Mouse (Mus musculus): Measurements from ENCODE around the gene Cables2.
A peak's percentile ranks its signal among the peaks of the same experiment; 100 is the strongest.

Gene Cables2

DNA sequence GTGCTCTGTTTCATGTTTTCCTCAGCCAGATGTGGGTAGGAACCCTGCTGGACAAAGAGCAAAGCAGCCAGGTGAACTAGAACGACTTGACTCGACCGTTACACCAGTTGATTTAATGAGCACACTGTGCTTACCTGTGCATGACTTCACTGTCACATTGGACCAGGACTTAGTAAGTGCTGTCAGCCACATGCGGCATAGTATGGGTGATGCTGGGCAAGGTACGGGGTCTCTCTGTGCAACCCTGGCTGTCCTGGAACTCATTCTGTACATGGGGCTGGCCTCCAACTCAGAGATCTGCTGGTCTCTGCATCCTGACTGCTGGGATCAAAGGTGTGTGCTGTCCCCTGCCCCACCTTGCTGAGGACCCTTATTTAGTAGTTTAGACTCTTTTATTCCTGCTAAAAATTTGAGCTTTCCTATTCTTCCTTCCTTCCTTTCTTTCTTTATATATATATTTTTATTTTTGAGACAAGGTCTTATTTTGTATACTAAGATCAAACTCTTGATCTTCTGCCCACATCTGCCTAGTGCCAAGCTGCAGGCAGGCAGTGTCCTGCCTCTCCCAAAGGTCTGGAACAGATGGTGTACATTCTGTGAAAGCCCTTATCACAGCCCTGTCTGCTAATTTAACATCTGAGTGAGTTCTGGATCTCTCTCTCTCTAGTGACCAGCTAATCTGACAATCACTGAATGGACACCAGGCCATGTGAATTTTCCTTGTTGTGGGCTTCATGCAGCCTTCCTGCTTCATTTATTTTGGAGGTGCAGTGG is 18.7 kb downstream of the Cables2 start:
- no peak for DNase-seq

DNA sequence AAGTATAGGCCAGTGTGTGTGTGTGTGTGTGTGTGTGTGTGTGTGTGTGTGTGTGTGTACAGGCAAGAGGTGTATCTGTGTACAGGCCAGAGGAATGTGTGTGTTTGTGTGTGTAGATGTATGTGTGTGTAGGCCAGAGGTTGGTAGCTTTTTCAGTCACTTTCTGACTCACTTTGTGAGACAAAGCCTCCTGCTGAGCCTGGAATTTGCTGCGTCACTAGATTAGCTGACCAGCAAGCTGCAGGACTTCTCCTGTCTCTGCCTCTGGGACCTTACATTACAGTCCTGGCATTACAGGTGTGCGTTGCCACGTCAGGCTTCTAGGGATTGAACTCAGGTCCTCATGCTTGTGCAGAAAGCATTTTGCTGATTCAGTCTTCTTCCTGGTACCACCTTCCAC is 21.5 kb downstream of the Cables2 start:
- DNase-seq, result no peak

DNA sequence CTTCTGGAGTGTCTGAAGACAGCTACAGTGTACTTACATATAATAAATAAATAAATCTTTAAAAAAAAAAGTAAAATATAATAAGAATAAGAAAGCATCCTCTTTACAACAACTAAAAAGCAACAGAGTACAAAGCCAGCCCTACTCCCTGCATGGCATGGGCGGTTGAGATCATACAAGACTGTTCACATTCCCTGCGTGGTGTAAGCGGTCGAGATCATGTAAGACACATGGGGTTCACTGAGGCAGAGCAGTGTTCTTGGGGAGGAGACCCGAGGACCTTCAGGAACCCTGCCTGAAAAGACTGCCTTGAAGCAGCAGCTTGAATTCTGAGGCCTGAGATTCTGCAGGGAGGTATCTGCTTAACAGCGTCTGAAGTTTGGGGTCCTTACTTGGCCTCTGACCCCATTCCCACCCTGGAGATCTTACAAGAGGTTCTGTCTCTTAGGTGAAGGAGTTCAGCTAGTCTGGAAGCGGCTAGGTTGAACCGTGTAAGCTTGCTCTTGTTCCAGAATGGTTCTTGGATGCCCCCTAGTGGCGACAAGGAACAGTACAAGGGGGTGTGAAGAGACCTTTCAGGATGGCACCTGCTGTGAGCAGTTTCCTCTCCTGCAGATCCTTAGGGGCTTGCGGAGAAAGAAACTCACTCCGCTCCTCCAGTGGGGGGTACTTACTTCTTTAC is 22.2 kb downstream of the Cables2 start:
- peak; percentile 71 for DNase-seq

DNA sequence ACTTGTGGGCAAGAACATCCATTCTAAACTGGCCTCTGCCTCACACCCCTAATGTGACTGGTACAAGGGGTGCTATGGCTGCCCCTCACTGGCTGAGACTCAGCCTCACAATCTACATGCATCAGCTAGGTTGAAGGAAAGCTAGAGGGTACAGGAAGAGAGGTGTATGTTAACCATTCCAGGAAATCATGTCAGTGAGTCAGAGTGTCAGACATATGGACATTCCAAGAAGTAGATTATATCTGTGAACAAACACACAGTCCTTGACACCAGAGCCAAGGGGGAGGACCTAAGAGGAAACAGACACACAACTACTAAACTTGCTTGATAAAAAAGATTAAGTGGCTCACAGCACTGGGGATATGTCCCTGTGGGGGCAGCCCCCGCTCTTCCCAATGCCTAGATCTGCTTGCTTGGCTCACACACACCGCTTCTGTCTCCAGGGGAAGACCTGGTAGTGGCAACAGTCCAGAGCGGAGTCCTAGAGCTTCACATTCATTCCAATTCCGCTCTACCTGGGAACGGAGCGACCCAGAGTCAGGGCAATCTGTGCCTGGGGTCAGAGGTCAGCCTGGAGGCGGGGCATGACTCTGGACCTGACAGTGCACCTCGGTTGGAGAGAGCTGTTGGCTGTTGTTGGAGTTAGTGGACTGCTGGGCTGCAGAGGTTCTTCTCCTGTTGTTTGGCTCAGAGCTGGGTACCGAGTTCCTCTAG is 24.2 kb downstream of the Cables2 start:
- no peak for DNase-seq

DNA sequence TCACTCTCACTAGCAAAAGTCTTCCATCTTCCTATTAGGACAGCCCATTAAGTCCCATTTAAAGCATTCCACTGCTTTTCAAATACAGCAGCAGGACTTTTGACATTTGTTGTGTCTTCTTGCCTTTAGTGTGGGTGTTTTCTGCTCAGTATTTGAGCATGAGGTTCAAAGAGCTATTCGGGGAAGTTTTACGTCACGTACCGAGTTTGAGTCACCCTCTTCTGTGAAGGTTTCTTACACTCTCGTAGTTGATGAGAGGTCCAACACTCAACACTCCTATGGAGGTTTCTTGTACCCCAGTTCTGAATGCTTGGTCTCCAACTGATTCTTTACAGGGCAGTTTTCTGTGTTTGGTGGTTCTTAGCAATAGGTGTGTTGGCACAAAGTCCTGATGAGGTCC is 25.4 kb downstream of the Cables2 start:
- DNase-seq, result no peak

DNA sequence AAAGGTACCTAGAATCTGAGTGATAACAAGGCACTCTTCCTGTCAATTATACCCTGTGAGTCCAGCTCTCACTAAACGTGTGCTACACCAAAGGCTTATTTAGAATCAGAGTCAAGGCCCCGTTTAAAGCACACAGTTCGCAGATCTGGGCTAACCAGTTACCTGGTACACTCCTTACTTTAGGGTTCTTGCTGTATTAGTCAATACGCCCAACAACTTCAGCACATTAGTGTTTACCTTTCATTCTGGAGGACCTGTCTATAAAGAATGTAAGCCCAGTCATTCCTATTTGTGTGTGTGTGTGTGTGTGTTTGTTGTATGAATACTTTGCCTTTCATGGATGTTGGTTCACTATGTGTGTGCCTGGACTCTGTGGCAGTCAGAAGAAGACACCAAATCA is 30.2 kb downstream of the Cables2 start:
- DNase-seq, result no peak

DNA sequence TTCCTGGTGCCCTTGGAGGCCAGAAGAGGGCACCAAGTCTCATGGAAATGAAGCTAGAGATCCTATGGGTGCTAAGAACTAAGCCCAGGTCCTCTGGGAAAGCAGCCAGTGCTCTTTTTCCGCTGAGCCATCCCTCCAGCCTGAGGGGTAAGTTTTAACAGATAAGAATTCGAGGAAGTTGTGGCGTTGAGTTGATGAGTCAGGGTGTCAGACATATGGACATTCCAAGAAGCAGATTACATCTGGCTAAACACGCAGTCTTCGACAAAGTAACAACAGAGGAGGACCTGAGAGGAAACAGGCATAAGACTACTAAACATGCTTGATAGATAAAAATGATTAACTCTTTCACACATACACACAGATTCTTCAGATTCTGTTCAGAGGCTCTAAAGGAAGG is 34.7 kb downstream of the Cables2 start:
- no peak for DNase-seq

DNA sequence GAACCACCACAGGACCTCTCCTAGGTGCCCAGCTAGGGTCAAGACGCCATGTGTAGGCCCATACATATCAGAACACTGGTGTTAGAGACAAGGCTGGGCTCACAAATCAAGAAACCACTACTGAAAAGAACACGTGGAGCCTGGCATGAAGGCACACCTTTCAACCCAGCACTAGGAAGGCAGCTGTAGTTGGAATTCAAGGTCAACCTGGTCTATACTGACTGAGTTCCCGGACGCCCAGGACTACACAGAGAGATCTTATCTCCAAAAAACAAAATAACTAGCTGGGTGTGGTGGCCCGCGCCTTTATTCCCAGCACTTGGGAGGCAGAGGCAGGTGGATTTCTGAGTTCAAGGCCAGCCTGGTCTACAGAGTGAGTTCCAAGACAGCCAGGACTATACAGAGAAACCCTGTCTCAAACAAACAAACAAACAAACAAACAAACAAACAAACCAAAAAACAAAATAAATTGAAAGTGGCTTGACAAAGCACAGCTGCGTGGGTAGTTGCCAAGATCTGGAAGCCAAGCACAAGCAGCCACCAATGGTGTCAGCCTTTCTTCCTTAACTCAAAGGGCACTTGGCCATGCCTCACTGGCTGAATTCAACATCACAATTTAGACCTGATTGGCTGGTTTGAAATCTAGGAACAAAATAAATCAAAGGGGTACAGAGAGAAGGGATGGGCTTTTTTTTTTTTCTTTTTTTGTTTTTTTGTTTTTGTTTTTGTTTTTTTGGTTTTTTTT is 35.5 kb downstream of the Cables2 start:
- DNase-seq, result no peak

DNA sequence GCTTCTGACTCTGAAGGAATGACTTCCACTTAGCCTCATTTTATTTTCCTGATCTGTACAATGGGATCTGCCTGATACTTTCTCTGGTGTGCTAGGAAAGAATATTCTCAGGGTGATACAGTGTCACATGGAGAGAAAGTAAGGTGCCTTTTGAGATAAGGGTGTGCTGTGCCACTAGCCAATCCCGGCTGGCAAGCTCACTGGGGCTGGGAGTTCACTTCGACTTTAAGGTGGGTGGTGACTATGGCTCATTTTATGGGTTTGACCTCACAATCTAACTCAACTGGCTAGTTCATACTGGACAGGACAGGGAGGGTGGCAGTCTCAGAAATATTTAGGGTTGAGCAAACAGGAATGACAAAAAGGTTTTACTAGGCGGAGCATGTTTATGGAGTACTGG is 36.4 kb downstream of the Cables2 start:
- no peak for DNase-seq

DNA sequence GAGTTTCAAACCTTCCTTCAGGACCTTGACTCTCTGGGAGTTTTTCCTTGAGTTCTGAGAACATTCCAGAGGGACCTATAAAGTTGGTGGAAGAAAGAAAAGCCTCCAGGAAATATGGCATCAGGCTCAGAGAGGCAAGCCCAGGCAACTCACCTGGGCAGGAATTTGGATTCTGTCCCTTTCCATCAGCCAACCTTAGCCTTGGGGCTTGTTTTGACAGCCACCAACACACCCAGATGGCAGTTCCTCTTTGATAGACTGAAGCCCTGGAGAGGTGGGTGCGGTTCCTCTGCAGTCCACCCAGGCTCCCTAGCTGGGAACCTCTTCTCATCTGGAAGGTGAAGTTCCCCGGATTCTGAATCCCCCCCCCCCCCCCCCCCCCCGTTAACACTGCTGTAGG is 36.8 kb downstream of the Cables2 start:
- no peak for DNase-seq

DNA sequence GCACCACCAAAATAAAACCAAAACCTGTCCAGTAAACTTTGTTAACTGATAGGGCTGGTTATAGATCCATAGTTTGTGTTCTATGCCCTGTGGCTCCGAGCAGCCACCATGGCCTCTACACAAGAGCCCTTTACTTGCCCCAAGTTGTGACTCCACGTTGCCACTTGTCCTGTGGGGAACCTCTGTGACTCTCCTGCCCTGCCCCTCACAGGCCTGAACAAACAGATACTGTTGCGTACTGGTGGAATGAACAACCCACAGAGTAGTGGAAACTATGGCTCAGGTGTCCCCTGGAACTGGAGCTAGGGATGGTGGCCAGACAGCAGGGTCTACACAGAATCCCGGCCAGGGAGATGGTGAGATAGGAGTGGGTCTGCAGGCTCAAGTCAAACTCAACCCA is 37.5 kb downstream of the Cables2 start:
- no peak for DNase-seq

DNA sequence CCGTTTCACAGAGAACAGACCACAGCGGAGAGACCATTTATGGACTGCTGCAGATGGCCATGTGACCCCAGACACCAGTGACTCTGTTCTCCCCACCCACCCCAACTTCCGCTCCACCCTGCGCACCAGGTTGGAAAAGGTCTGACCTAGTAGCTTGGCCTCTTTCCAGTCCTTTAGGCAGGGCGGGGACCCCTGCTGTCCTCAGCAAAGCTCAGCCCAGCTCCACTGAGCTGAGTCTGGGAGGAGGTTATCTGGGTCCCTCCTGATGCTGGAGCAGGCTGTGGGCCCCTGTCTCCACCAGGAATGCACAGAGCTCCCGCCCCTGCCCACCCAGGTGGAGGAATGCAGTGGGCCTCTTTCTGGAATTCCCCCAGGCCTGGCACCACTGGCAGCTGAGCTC is 38.3 kb downstream of the Cables2 start:
- no peak for DNase-seq

DNA sequence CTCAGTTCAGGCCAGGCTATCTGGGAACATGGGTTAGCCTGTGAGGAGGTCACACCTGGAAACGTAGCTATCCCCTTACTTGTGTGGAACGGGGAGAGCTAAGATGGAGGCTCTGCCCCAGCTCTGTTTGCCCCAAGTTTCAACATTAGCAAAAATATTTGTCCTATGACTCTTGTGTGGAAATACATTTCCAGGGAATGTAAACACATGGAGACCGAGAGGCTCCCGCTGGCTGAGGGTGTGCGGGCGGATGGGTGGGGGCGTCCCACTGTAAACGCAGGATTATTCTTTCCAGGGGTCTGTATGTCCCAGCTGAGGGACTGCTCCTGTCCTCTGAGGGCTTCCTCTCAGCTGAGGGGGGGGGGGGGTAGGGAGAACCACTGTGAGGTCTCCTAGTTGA is 38.9 kb downstream of the Cables2 start:
- no peak for DNase-seq

DNA sequence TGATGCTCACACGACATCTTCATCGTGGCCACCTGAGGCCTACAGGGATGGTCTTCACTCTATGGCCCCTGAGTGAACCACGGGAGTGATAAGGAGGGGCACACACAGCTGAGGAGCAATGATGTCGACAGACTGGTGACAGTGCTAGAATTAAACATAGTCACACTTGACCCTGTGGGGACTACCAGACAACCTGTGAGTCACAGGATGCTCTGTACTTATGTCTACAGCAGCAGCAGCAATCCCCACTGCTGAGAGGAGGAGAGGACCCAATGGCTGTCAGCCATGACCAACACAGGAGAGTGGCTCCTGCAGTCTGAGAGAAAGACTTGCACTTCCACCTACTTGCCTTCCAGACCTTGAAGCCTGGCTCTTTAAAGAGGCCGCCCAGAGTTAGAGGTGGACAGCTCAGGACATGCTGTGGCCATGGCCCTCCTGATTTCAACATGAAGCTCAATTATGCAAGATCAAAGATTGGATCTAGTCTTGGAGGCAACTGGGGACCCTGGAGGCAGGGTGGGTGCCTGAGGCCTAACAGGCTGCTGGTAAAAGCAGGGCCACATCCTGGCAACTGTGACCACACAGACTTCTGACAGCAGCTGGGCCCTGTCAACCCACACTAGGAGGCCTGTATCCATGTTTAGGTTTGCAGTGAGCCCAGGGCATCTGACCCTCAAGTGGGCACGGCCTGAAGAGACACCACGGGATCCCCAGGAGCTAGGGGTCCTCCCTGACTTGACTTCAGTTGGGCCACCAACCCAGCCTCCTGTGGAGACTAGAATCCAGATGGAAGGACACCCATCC is 40.0 kb downstream of the Cables2 start:
- DNase-seq, result no peak

DNA sequence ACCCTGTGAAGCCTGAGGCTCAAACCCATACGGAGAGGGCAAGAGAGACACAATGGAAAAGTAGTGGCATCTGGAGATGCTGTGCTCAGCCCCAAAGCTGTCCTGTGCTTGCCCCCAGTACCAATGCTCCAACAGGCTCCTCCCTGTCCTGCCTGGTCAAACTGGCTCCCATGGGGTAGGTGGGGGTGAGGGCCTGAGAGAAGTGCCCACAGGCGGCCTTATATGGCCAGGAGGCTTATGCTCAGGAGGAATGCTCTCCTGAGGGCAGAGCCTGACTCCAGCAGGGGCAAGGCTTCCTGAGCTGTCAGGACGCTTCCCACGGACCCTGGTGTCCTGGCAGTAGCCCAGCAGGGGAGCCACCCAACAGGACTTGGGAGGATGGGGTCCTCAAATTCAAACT is 42.8 kb downstream of the Cables2 start:
- DNase-seq, result no peak

DNA sequence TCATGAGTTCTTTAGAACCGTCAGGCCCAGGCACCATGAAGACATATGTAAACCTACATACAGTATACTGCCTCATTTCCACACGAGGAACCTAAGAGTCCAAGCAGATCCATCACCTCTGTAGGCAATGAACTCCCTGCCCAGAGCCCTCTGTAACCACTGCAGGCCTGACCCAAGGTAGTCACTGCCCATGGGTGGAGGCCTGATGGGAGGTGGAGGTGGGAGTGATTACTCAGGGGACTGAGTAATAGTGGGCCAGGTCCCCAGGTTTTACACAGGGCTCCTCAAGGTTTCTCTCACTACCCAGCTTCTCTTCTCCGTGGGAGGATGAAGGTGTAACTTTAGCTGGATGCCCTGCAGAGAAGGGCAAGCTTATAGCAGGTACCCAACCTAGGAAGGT is 44.2 kb downstream of the Cables2 start:
- no peak for DNase-seq

DNA sequence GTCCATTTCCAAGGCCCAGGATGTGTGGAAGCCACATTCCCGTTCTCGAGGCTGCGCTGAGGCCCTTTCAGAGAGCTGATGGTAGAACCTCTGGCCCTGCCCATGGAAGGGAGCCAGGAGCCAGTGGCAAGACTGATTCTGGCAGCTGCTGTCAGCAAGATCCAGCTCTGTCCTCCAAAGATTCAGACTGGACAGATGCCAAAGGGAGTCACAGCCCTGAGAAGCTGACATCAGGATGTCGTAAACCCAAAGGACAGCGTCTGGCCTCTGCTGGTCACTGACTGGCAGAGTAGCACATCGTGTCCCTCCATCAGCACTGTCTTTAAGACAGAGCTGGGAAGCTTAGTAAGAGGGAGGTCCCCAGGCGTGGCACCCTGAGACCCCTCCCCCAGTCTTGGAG is 44.7 kb downstream of the Cables2 start:
- no peak for DNase-seq

DNA sequence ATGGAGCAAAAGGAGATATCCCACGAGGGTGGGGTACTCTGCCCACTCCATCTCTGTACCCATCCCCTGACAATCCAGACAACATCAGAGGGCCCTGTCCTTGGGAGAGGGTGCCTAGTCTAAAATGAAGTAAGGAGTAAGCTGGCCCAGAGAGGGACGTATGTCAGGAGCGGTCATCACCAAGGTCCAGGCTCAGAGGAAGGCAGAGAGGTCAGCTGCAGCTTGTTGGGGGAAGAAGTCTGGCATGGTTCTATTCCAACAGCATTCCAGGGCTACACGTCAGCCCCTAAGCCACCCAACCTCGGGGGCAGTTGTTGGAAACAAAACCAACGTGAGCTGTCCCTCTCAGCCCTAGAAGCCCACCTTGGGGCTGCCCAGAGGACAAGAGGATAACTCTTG is 45.2 kb downstream of the Cables2 start:
- DNase-seq, result no peak

DNA sequence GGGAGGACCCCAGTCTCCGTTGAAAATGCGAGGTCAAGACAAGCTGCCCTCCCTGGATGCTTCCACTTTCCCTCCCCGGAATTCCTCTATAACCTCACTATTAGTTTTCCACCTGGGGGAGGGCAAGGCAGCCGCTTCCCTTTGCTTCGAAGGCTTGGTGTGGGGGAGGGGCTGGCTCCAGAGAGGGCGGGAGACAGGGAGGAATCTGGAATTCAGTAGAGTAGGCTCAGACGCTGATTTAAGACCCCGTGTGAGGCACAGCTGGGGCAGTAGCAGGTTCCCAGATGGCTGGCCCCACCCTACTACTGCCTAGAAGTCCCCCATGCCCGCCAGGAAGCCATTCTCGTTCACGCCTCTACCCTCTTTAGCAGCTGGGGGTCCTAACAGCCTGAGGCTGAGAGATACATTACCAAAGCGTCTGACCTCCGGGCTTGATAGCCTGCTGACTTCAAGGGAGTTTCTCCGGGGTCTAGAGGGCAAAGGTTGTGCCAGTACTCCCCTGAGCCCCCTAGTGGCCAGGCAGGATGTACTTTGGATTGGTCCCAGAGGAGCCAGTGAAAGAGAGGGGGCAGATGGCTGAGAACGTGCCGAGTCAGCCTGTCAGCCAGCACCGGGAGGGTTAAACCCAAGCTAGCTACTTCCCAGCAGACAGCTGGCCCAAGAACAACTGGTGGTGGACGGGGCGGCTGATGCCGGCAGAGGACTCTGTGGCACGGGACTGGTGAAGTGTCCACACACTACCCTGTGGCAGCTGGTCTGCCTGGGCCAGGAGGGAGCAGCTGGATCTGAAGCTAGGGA is 45.8 kb downstream of the Cables2 start:
- DNase-seq, result no peak

DNA sequence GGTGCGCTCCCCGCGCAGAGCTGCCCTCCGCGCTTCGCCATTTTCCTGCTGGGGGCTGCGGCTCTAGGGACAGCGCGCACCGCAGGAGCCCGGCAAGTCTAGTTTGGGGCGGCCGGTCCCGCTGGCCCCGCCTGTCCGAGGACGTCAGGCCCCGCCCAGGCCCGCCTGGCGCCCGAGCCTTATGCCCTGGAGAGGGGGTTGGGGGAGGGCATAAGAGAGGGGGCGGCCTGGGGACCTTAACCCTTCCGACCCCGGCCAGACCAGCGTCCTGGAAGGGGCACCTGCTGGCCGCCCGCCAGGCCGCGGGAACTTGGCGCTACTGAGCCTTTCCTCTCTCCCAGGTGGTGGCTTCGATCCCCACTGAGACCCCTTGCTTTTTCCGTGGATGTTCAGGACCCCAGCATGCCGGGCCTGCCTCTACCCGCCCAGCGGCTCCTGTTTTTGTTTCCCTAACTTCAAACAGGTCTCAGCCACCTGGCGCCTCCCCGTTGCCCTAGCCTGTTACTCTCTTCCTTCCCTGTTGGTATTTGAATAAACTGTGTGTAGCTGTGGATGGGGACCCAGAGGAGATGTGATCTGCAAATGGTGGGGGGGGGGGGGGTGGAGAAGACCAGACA is 47.4 kb downstream of the Cables2 start, which contains the start of gene Lama5:
TSS of gene Lama5 (minus strand) at position 98 of the 617 bp plus-strand sequence.
- DNase-seq, result no peak

Data from right cerebral cortex, postnatal 25 days (tissue).